Mouse (Mus musculus) gastrocnemius, adult 8-10 months (tissue): Measurements from ENCODE around the gene Tulp2. TPM values are rescaled to one million over a fixed set of nuclear protein-coding genes. Genes with fewer than 3 reads are reported as not detected.
A peak's percentile ranks its signal among the peaks of the same experiment; 100 is the strongest.
"Not testable (repeated sequence)": the region's sequence is repeated elsewhere in the genome, so short reads cannot be mapped to it uniquely, and the experiment has no call there.

Source experiments
- DNase-seq, 2 experiments: peaks; one replicate each; pipeline ENCODE4 v3.0.0; 2022; ENCODE audit warnings: low spot score in 2 of 2
- total RNA-seq, 4 experiments: library from RNA; stranded (reverse); gene quantifications; 2 replicates each; pipeline ENCODE4 v1.2.4; 2022

The Tulp2 gene
- total RNA-seq, 4 experiments from 2014 or later = not detected

GRCm38 (mm10) chr7:45459564-45460140, 22.0 kb upstream of the Tulp2 start, which contains the start of gene Ftl1:
Gene Ftl1 (minus strand): TSS chr7:45459884.
- peak; percentile 97 to 98 for DNase-seq

GRCm38 (mm10) chr7:45460377-45460776, 21.3 kb upstream of the Tulp2 start:
- DNase-seq = no peak

GRCm38 (mm10) chr7:45460860-45461314, 20.8 kb upstream of the Tulp2 start:
- peak; percentile 57 to 67 for DNase-seq

GRCm38 (mm10) chr7:45461326-45461725, 20.4 kb upstream of the Tulp2 start:
- no peak for DNase-seq

- DNase-seq = no peak
Observed at GRCm38 (mm10) chr7:45461781-45462180, 19.9 kb upstream of the Tulp2 start.

GRCm38 (mm10) chr7:45462325-45462724, 19.4 kb upstream of the Tulp2 start:
- DNase-seq = no peak

- DNase-seq = not testable (repeated sequence)
Observed at GRCm38 (mm10) chr7:45462868-45463267, 18.8 kb upstream of the Tulp2 start.

- DNase-seq = no peak
Observed at GRCm38 (mm10) chr7:45463987-45464778, 17.5 kb upstream of the Tulp2 start.

- DNase-seq = no peak
Observed at GRCm38 (mm10) chr7:45465112-45465511, 16.6 kb upstream of the Tulp2 start.

GRCm38 (mm10) chr7:45465549-45465948, 16.1 kb upstream of the Tulp2 start:
- no peak for DNase-seq

- DNase-seq = peak; percentile 94 to 95
Observed at GRCm38 (mm10) chr7:45466283-45467089, 15.2 kb upstream of the Tulp2 start, which contains the start of gene Bax. Gene Bax (minus strand): TSS chr7:45466898.

- no peak for DNase-seq
Observed at GRCm38 (mm10) chr7:45467090-45467670, 14.5 kb upstream of the Tulp2 start.

- no peak for DNase-seq
Observed at GRCm38 (mm10) chr7:45470869-45471268, 10.8 kb upstream of the Tulp2 start.

- DNase-seq = no peak
Observed at GRCm38 (mm10) chr7:45475291-45475969, 6.2 kb upstream of the Tulp2 start.

GRCm38 (mm10) chr7:45476453-45476852, 5.2 kb upstream of the Tulp2 start:
- DNase-seq = no peak

GRCm38 (mm10) chr7:45477003-45477402, 4.7 kb upstream of the Tulp2 start:
- DNase-seq = no peak

GRCm38 (mm10) chr7:45478774-45479173, 2.9 kb upstream of the Tulp2 start:
- DNase-seq = no peak

- DNase-seq = not testable (repeated sequence)
Observed at GRCm38 (mm10) chr7:45480310-45480709, 1.4 kb upstream of the Tulp2 start.

GRCm38 (mm10) chr7:45482166-45482565, 489 bp downstream of the Tulp2 start:
- no peak for DNase-seq

GRCm38 (mm10) chr7:45484985-45485384, 3.3 kb downstream of the Tulp2 start:
- not testable (repeated sequence) for DNase-seq

- DNase-seq = no peak
Observed at GRCm38 (mm10) chr7:45486158-45486557, 4.5 kb downstream of the Tulp2 start.
